Mouse (Mus musculus) ES-Bruce4 (cell line): ENCODE measurements at regions not wholly inside any gene's neighbourhood (a gene's known extent, or its start where the extent isn't known, plus 50 kb on each side); places are given as distances from the start of the nearest gene placed in this dataset.

Source experiments
- H3K27ac ChIP-seq: 2 replicates; pipeline ENCODE4 v1.5.1; 2012; ENCODE audit warnings: low read length, inconsistent platforms; ENCODE audit not compliant: insufficient read depth
- H3K27me3 ChIP-seq: 2 replicates; pipeline ENCODE4 v1.6.1; 2012; ENCODE audit warnings: mild to moderate bottlenecking, low read length, inconsistent platforms; ENCODE audit not compliant: control insufficient read depth, poor library complexity, insufficient read depth, severe bottlenecking
- H3K36me3 ChIP-seq: 2 replicates; pipeline ENCODE4 v1.6.1; 2012; ENCODE audit warnings: inconsistent platforms, mild to moderate bottlenecking, low read length, moderate library complexity; ENCODE audit not compliant: control insufficient read depth, poor library complexity, insufficient read depth, severe bottlenecking
- H3K4me1 ChIP-seq: one replicate; pipeline ENCODE4 v1.8.1; 2011; ENCODE audit warnings: low read length; ENCODE audit not compliant: control insufficient read depth, insufficient read depth
- H3K4me3 ChIP-seq: 2 replicates; pipeline ENCODE4 v1.5.1; 2011; ENCODE audit warnings: low read depth, mild to moderate bottlenecking, low read length
- H3K9ac ChIP-seq: 2 replicates; pipeline ENCODE4 v1.6.1; 2012; ENCODE audit warnings: low read depth, mild to moderate bottlenecking, inconsistent platforms; ENCODE audit not compliant: poor library complexity, severe bottlenecking
- H3K9me3 ChIP-seq: replicated peaks from 2 replicates; pipeline ENCODE4 v1.6.1; 2012; ENCODE audit warnings: mild to moderate bottlenecking, low read length, inconsistent platforms; ENCODE audit not compliant: control insufficient read depth, poor library complexity, insufficient read depth, severe bottlenecking
- CTCF ChIP-seq: IDR thresholded peaks from one replicate; pipeline ENCODE4 v1.8.1; 2011; ENCODE audit warnings: low read depth, low read length
- EP300 ChIP-seq: IDR thresholded peaks from 2 replicates; pipeline ENCODE4 v1.6.1; 2011; ENCODE audit warnings: low read depth, low read length; ENCODE audit not compliant: insufficient read depth
- POLR2A ChIP-seq: IDR thresholded peaks from one replicate; pipeline ENCODE4 v1.8.1; 2011; ENCODE audit warnings: low read length; ENCODE audit not compliant: insufficient read depth

DNA sequence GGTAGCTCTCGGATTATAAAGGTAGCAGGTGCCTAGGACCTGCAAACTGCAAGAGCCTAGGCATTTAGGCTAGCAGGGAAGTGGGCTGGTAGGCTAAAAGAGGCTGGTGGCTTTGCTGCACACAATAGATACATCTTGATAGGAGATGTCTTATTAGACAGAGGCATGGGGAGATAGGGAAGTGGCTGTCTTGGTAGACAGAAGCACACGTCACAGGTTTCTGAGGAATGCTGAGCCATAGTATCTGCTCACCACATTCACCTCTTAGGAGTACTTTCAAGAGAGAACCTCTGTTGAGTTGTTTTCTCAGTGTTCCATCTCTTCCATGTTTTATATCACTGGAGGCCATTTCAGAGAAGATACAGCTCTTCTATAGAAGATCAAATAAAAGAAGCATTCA is 89.8 kb upstream of the Fggy start:
- TF ChIP-seq POLR2A (no peak), CTCF (no peak), EP300 (no peak)

DNA sequence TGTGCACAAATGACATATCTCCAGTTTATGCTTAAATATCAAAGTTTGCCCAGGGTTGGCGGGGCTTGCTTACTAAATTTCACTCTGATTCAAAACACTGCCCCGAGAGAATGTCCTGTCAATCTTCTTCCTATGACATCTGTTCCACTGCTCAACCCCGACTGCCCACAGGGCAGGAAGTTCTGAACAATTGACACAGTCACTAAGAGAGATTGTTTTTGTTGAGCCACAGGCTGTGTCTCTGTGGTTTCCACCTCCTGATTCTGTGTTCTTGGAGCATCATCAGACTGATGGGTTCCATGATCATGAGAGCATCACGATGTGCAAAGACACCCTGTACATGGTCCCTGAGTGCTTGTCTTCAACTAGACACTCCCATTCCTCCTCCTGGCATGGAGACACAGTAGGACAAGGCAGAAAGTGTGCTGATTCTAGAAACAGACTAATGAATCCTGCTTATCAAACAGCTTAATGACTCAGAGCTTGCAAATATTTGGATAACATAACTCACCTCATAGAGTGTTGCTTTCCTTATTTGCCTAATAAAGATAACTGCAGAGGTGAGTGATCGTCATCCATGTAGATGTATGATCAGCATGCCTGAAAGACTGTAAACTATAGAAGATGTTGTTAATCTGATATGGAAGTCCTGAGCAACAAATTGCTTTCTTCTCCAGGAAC is 82.4 kb upstream of the Fggy start:
- no peaks in the 10 kb centered on the region for H3K9me3 ChIP-seq
- no peaks in the 10 kb centered on the region for H3K4me1 ChIP-seq
- TF ChIP-seq POLR2A (no peak), EP300 (no peak), CTCF (no peak)
- H3K4me3 ChIP-seq = no peak overlapping the region
- no peaks in the 10 kb centered on the region for H3K36me3 ChIP-seq
- H3K27ac ChIP-seq = no peak overlapping the region
- H3K27me3 ChIP-seq = no peaks in the 10 kb centered on the region
- H3K9ac ChIP-seq = no peak overlapping the region

More for the DNA sequence above, 89.8 kb upstream of the Fggy start:
- no peaks in the 10 kb centered on the region for H3K36me3 ChIP-seq
- no peaks in the 10 kb centered on the region for H3K9me3 ChIP-seq
- no peak overlapping the region for H3K4me3 ChIP-seq
- H3K4me1 ChIP-seq = no peaks in the 10 kb centered on the region
- no peak overlapping the region for H3K9ac ChIP-seq
- no peak overlapping the region for H3K27ac ChIP-seq
- H3K27me3 ChIP-seq = no peaks in the 10 kb centered on the region

DNA sequence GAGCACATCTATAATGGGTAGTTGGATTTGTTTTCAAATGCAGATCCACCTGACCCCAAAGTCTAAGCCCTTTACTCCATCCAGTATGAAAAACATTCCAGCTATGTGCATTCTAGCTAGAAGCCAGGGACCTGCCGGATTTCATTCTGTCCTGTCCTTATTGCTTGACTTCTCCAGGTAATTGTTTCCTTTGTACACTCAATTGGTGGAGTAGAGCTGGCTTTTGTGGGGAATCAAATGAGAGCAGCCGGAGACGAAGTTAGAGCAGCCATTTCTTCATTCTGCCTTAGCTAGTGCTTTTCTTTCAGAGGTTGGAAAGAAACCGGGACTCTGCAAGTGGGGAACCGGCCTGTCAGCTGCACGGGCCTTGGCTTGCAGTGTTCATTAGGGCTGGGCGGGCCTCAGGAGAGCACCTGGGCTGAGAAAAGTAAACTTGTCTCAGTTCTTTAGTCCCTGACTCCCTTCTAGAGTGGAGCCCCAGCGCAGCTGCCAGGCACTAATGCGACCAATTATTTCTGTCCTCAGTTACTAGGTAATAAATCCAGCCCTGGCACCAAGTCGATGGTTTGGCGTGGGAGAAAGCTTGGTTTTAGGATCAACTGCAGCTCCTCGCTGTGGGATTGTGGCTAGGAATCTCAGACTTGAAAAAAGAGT is 81.1 kb upstream of the Fggy start:
- H3K27me3 ChIP-seq = no peaks in the 10 kb centered on the region
- H3K27ac ChIP-seq = no peak overlapping the region
- H3K4me1 ChIP-seq = no peaks in the 10 kb centered on the region
- no peaks in the 10 kb centered on the region for H3K36me3 ChIP-seq
- H3K9ac ChIP-seq = no peak overlapping the region
- no peaks in the 10 kb centered on the region for H3K9me3 ChIP-seq
- no peak for TF ChIP-seq CTCF
- TF ChIP-seq POLR2A = no peak
- no peak for TF ChIP-seq EP300
- H3K4me3 ChIP-seq = no peak overlapping the region

DNA sequence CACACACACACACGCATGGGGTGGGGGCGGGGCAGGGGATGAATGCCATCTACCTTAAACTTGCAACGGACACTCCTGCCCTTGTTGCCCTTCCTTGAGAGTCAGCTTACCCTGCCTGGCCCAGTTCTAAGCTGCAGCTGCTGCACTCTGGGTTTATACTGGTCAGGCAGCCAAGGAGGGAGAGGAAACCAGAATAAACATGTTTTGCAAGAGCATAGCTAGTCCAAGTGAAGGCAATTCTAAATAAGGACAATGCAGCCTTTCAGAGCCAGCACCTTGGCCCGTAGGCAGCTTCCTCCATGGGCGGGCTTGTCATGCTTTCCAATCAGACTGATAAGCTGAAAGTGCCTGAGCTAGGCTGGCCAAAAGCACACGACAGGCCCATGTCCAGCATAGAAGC is 73.7 kb upstream of the Fggy start:
- Histone ChIP-seq H3K27ac (no peak overlapping the region), H3K9me3 (no peaks in the 10 kb centered on the region), H3K9ac (no peak overlapping the region), H3K36me3 (no peaks in the 10 kb centered on the region), H3K4me1 (no peaks in the 10 kb centered on the region), H3K27me3 (no peaks in the 10 kb centered on the region), H3K4me3 (no peak overlapping the region)
- TF ChIP-seq EP300 = no peak
- TF ChIP-seq CTCF = no peak
- no peak for TF ChIP-seq POLR2A

DNA sequence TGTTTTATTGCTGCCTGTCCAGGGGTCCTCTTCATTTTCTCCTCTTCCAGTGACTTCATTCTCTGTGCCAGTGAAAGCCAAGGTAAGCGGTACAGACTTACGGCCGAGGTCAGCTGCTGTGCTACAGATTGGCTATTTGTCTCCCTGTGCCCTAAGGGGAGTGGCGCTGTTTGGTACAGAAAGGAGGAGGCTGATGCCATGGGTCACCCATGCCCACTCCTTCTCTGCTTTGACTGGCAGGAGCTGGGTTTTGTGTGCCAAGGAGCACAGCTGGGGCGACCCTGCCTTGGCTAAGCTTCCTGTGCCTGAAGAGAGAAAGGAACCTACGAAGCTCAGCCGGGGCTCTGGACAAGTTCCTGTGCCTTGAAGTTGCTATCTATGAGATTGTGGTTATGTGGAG is 70.0 kb upstream of the Fggy start:
- Histone ChIP-seq H3K4me1 (no peaks in the 10 kb centered on the region), H3K27me3 (no peaks in the 10 kb centered on the region), H3K27ac (no peak overlapping the region), H3K4me3 (no peak overlapping the region), H3K36me3 (no peaks in the 10 kb centered on the region), H3K9me3 (no peaks in the 10 kb centered on the region), H3K9ac (no peak overlapping the region)
- TF ChIP-seq POLR2A (no peak), EP300 (no peak), CTCF (no peak)

DNA sequence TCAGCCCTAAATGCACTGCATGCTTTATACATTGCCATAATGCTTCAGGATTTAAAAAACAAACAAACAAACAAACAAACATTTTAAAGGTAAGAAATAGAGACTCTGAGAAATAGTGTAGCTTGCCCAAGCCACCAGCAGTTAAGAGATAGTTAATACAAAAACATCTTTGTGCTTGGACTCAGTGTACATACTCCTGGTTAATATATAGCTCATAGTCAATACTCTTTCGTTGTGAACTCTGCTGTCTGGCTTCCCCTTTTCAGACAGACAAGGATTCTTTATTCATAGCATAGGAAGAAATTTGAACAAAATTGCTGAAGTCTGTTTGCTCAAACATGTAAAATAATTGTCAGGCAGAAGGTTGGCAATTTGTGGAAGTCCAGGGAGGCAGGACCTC is 69.3 kb upstream of the Fggy start:
- TF ChIP-seq POLR2A = no peak
- no peak for TF ChIP-seq EP300
- no peak for TF ChIP-seq CTCF
- Histone ChIP-seq H3K9ac (no peak overlapping the region), H3K4me1 (no peaks in the 10 kb centered on the region), H3K27me3 (no peaks in the 10 kb centered on the region), H3K4me3 (no peak overlapping the region), H3K9me3 (no peaks in the 10 kb centered on the region), H3K36me3 (no peaks in the 10 kb centered on the region), H3K27ac (no peak overlapping the region)
